Mouse (Mus musculus): ENCODE data around the gene Tyrobp. TPM values are rescaled to one million over a fixed set of nuclear protein-coding genes. Genes with fewer than 3 reads are reported as not detected.

Gene Tyrobp
- total and polyA plus RNA-seq, 2 experiments from 2014 or later: 14.5 to 44.2 TPM

DNA sequence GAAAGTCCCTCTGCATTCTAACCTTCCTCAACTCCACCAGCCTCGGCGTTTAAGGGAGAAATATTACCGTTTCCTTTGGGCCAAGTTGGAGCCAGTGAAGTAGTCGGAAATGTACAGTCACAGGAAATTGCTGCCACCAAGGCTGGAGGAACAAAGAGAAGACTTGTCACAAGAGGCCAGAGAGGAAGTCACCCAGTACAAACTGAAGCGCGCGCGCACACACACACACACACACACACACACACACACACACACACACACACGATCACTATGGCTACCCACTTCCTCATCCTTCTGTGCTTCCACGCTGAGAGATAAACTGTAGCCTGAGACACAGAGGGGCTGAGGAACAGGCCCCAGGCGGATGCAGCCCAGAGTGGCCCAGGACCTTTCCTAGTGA is 19.2 kb upstream of the Tyrobp start:
- WGBS: 64% methylated on average over 11 of the region's 11 CpGs
- no peak overlapping the region for H3K9ac ChIP-seq
- DNase-seq: peak; percentile 28
- no peak for TF ChIP-seq CTCF (IDR thresholded peaks at IDR 0.05; ENCODE audit: low read depth)
- no peaks in the 10 kb centered on the region for H3K27me3 ChIP-seq (ENCODE audit: insufficient read depth, low read length)
- H3K36me3 ChIP-seq (ENCODE audit: insufficient read depth): no peaks in the 10 kb centered on the region
- no peak overlapping the region for H3K4me2 ChIP-seq (ENCODE audit: low read depth)
- no peak overlapping the region for H3K27ac ChIP-seq (ENCODE audit: low read depth, low read length)
- no peaks in the 10 kb centered on the region for H3K9me3 ChIP-seq (ENCODE audit: low read length)
- H3K4me3 ChIP-seq (ENCODE audit: low read depth, low read length): no peak overlapping the region
- peak; percentile 60 for ATAC-seq
- H3K4me1 ChIP-seq (ENCODE audit: insufficient read depth): no peaks in the 10 kb centered on the region

DNA sequence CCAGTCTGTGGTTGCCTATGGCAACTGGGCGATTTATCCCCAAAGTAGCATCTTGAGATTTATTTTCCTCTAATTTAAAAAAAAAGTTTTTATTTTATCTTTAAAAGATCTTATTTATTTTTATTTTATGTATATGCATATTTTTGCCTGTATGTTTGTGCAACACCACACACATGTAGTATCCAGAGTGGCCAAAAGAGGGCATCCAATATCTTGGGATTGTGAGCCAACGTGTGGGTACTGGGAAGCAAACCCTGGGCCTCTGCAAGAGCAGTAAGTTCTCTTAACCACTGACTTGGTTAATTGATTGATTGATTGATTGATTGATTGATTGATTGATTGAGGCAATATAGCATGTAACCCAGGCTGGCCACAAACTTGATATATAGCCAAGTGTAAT is 18.7 kb upstream of the Tyrobp start:
- Histone ChIP-seq H3K4me1 (ENCODE audit: insufficient read depth) (no peaks in the 10 kb centered on the region), H3K36me3 (ENCODE audit: insufficient read depth) (no peaks in the 10 kb centered on the region), H3K27me3 (ENCODE audit: insufficient read depth, low read length) (no peaks in the 10 kb centered on the region), H3K4me3 (ENCODE audit: low read depth, low read length) (no peak overlapping the region), H3K9me3 (ENCODE audit: low read length) (no peaks in the 10 kb centered on the region), H3K4me2 (ENCODE audit: low read depth) (no peak overlapping the region), H3K27ac (ENCODE audit: low read depth, low read length) (no peak overlapping the region), H3K9ac (no peak overlapping the region)
- DNase-seq (no peak), ATAC-seq (no peak)
- 24% methylated on average over 2 of the region's 2 CpGs for WGBS
- peak; percentile 41 for TF ChIP-seq CTCF (IDR thresholded peaks at IDR 0.05; ENCODE audit: low read depth)

DNA sequence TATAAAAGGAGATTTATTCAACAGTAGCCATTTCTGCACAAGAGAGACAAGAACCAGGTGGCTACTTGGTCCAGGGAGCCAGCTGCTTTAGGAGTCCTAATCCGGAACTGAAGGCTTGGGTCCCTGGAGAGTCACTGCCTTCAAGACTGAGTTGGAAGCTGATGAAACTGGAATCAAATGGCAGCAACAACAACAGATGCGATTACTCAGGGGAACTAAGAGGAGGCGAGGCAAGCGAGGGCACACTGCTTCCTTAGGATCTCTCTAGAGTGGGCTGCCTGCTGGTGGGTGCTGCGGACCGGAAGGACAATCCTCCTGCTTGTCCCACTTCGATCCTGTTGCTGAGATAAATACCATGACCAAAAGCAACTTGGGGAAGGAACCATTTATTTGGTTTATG is 13.9 kb upstream of the Tyrobp start:
- no peaks in the 10 kb centered on the region for H3K27me3 ChIP-seq (ENCODE audit: insufficient read depth, low read length)
- no peaks in the 10 kb centered on the region for H3K36me3 ChIP-seq (ENCODE audit: insufficient read depth)
- no peak overlapping the region for H3K27ac ChIP-seq (ENCODE audit: low read depth, low read length)
- no peak for ATAC-seq
- H3K4me3 ChIP-seq (ENCODE audit: low read depth, low read length): no peak overlapping the region
- H3K9me3 ChIP-seq (ENCODE audit: low read length): no peaks in the 10 kb centered on the region
- H3K4me2 ChIP-seq (ENCODE audit: low read depth): no peak overlapping the region
- H3K9ac ChIP-seq: no peak overlapping the region
- no peak for TF ChIP-seq CTCF (IDR thresholded peaks at IDR 0.05; ENCODE audit: low read depth)
- no peak for DNase-seq
- H3K4me1 ChIP-seq (ENCODE audit: insufficient read depth): no peaks in the 10 kb centered on the region
- WGBS: 59% methylated on average over 7 of the region's 7 CpGs

DNA sequence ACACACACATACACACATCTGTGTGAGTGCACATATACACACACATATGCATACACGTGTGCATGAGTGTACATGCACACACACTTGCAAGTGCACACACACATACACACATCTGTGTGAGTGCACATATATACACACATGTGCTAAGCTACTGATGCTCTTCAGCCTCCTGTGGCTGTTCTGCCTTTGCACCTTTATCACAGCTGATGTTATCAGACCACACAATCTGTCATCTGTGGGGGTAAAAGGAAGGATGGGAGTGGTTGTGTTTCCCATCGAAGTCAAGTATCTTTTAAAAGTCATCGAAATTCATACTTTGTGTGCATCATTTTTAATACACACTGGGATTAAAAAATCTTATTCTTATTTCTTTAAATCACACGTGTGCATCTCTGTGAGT is 11.2 kb upstream of the Tyrobp start:
- Histone ChIP-seq H3K27ac (ENCODE audit: low read depth, low read length) (no peak overlapping the region), H3K9me3 (ENCODE audit: low read length) (no peaks in the 10 kb centered on the region), H3K9ac (no peak overlapping the region), H3K4me2 (ENCODE audit: low read depth) (no peak overlapping the region), H3K27me3 (ENCODE audit: insufficient read depth, low read length) (no peaks in the 10 kb centered on the region), H3K4me1 (ENCODE audit: insufficient read depth) (no peaks in the 10 kb centered on the region), H3K36me3 (ENCODE audit: insufficient read depth) (no peaks in the 10 kb centered on the region), H3K4me3 (ENCODE audit: low read depth, low read length) (no peak overlapping the region)
- 70% methylated on average over 4 of the region's 4 CpGs for WGBS
- no peak for DNase-seq
- no peak for TF ChIP-seq CTCF (IDR thresholded peaks at IDR 0.05; ENCODE audit: low read depth)
- ATAC-seq: no peak

DNA sequence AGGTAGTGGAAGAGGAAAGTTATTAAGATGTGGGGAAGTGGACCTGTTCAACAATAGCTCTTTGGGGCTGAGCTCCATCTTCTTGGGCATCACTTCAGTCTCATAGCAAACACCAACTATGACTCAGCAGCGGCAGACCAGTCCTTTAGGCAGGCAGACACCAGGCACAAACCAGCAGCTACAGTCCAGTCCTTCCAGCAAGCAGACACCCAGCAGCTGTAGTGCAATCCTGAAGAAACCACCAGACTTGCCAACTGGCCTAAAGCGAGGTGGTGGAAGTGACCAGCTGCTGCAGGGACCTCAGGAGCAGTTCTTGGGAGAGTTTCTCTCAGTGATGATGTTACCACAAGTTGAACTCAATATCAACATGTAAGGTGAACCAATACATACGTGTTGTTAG is 4.9 kb upstream of the Tyrobp start:
- Histone ChIP-seq H3K4me3 (ENCODE audit: low read depth, low read length) (no peak overlapping the region), H3K27me3 (ENCODE audit: insufficient read depth, low read length) (no peaks in the 10 kb centered on the region), H3K36me3 (ENCODE audit: insufficient read depth) (no peaks in the 10 kb centered on the region), H3K4me2 (ENCODE audit: low read depth) (no peak overlapping the region), H3K27ac (ENCODE audit: low read depth, low read length) (no peak overlapping the region), H3K4me1 (ENCODE audit: insufficient read depth) (no peaks in the 10 kb centered on the region), H3K9me3 (ENCODE audit: low read length) (no peaks in the 10 kb centered on the region), H3K9ac (no peak overlapping the region)
- 86% methylated on average over 3 of the region's 3 CpGs for WGBS
- no peak for TF ChIP-seq CTCF (IDR thresholded peaks at IDR 0.05; ENCODE audit: low read depth)
- ATAC-seq: no peak
- DNase-seq: no peak

DNA sequence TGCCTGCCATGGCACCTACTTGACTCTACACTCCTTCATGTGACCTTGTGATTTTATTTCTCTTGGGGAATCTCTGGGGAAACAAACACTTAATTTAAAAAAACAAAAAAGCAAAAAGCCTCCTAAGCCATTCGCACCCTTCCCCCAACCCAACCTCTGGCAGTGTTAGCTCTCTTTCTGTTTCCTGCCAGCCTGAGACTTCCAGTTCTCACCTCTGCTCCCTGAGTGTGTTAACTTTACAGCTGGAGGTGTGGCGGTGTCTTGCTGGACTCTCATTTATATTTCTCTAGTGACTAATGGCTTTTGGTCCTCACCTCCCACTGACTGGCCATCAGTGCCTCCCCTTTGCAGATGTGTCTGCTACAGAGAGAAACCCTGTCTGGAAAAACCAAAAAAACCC is 3.8 kb upstream of the Tyrobp start:
- H3K4me2 ChIP-seq (ENCODE audit: low read depth): no peak overlapping the region
- no peaks in the 10 kb centered on the region for H3K36me3 ChIP-seq (ENCODE audit: insufficient read depth)
- DNase-seq (no peak), ATAC-seq (no peak)
- no peaks in the 10 kb centered on the region for H3K9me3 ChIP-seq (ENCODE audit: low read length)
- no peaks in the 10 kb centered on the region for H3K27me3 ChIP-seq (ENCODE audit: insufficient read depth, low read length)
- H3K27ac ChIP-seq (ENCODE audit: low read depth, low read length): no peak overlapping the region
- no peak overlapping the region for H3K9ac ChIP-seq
- 87% methylated on average over 2 of the region's 2 CpGs for WGBS
- H3K4me3 ChIP-seq (ENCODE audit: low read depth, low read length): no peak overlapping the region
- no peak for TF ChIP-seq CTCF (IDR thresholded peaks at IDR 0.05; ENCODE audit: low read depth)
- H3K4me1 ChIP-seq (ENCODE audit: insufficient read depth): no peaks in the 10 kb centered on the region

DNA sequence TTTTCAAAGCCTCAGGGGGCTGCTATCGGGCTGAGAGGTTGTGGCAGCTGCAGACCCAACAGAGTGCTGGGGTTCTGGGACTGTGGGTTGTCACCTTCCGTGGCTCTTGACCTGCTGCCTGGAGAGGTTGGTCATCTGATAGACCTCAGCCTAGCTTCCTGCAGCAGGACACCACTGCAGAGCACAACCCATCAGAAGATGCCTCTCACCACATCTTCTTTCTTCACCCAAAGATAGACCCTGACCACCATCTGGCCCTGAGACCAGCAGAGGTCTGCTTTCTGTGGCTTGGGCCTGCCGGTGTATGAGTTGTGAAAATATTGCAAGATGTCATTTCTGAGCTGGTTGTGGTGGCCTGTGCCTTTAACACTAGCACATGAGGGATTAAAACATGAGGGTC is 2.5 kb upstream of the Tyrobp start:
- WGBS: 81% methylated on average over 3 of the region's 3 CpGs
- H3K36me3 ChIP-seq (ENCODE audit: insufficient read depth): no peaks in the 10 kb centered on the region
- no peaks in the 10 kb centered on the region for H3K27me3 ChIP-seq (ENCODE audit: insufficient read depth, low read length)
- H3K9ac ChIP-seq: no peak overlapping the region
- H3K27ac ChIP-seq (ENCODE audit: low read depth, low read length): no peak overlapping the region
- H3K4me3 ChIP-seq (ENCODE audit: low read depth, low read length): no peak overlapping the region
- H3K9me3 ChIP-seq (ENCODE audit: low read length): no peaks in the 10 kb centered on the region
- DNase-seq (no peak), ATAC-seq (no peak)
- H3K4me1 ChIP-seq (ENCODE audit: insufficient read depth): no peaks in the 10 kb centered on the region
- no peak for TF ChIP-seq CTCF (IDR thresholded peaks at IDR 0.05; ENCODE audit: low read depth)
- no peak overlapping the region for H3K4me2 ChIP-seq (ENCODE audit: low read depth)

DNA sequence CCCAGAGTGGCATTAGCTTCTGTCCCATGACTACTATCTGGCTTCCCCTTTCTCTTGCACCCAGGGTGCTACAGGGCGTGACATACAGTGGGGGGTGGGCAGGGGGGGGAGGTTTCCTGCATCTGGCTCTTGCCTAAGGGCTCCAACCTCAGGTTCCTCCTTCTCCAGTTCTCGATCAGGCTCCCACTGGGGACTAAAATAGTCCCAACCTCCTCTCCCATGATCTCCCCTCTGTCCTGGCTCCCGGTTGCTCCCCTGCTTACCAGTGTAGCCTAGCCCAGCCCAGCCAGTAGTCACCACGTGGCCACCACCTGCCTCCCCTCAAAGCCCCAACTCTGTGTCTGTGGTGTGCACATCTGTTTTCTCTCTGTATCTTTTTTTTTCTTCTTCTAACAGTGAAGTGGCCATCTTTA is 819 bp upstream of the Tyrobp start:
- Histone ChIP-seq H3K27ac (ENCODE audit: low read depth, low read length) (no peak overlapping the region), H3K36me3 (ENCODE audit: insufficient read depth) (no peaks in the 10 kb centered on the region), H3K4me3 (ENCODE audit: low read depth, low read length) (no peak overlapping the region), H3K9me3 (ENCODE audit: low read length) (no peaks in the 10 kb centered on the region), H3K27me3 (ENCODE audit: insufficient read depth, low read length) (no peaks in the 10 kb centered on the region), H3K9ac (no peak overlapping the region), H3K4me2 (ENCODE audit: low read depth) (no peak overlapping the region), H3K4me1 (ENCODE audit: insufficient read depth) (no peaks in the 10 kb centered on the region)
- 58% methylated on average over 4 of the region's 4 CpGs for WGBS
- ATAC-seq: no peak
- no peak for TF ChIP-seq CTCF (IDR thresholded peaks at IDR 0.05; ENCODE audit: low read depth)
- no peak for DNase-seq

All from forebrain, postnatal 0 days (tissue).